Mouse (Mus musculus) lung, postnatal 0 days (tissue): ENCODE results near the gene Casq1. TPM values are rescaled to one million over a fixed set of nuclear protein-coding genes. Genes with fewer than 3 reads are reported as not detected.

ENCODE experiments used
- ATAC-seq: fragments of 200-750 bp; cut with Nextera tagmentation; 2 replicates; pipeline ENCODE4 v1.8.0; 2017; ENCODE audit warnings: moderate library complexity
- DNase-seq: peaks from one replicate; pipeline ENCODE4 v3.0.0-alpha.2; 2016; ENCODE audit warnings: low spot score
- H3K27ac ChIP-seq: fragments of 300-500 bp; sonication (generic); 2 replicates; pipeline ENCODE4 v1.5.1; 2014; ENCODE audit warnings: antibody characterized with exemption, mild to moderate bottlenecking, low read length, mixed read lengths
- H3K27me3 ChIP-seq: fragments of 300-500 bp; sonication (generic); replicated peaks from 2 replicates; pipeline ENCODE4 v1.6.1; 2014; ENCODE audit warnings: low read length, mixed read lengths; ENCODE audit not compliant: insufficient read depth
- H3K36me3 ChIP-seq: fragments of 300-500 bp; sonication (generic); 2 replicates; pipeline ENCODE4 v1.6.1; 2014; ENCODE audit warnings: low read length, mixed read lengths; ENCODE audit not compliant: insufficient read depth
- H3K4me1 ChIP-seq: fragments of 300-500 bp; sonication (generic); 2 replicates; pipeline ENCODE4 v1.6.1; 2014; ENCODE audit warnings: antibody characterized with exemption, low read depth, low read length, mixed read lengths; ENCODE audit not compliant: insufficient read depth
- H3K4me2 ChIP-seq: fragments of 300-500 bp; sonication (generic); replicated peaks from 2 replicates; pipeline ENCODE4 v1.6.1; 2014; ENCODE audit warnings: low read depth, mild to moderate bottlenecking, low read length, moderate library complexity, mixed read lengths
- H3K4me3 ChIP-seq: fragments of 300-500 bp; sonication (generic); 2 replicates; pipeline ENCODE4 v1.5.1; 2014; ENCODE audit warnings: low read depth, low read length
- H3K9ac ChIP-seq: fragments of 300-500 bp; sonication (generic); replicated peaks from 2 replicates; pipeline ENCODE4 v1.6.1; 2014; ENCODE audit warnings: low read depth, mild to moderate bottlenecking
- H3K9me3 ChIP-seq: fragments of 300-500 bp; sonication (generic); 2 replicates; pipeline ENCODE4 v1.6.1; 2016; ENCODE audit warnings: low read length, mixed read lengths
- CTCF ChIP-seq: IDR thresholded peaks from 2 replicates; pipeline ENCODE4 v1.5.1; 2016; ENCODE audit warnings: antibody characterized with exemption, mild to moderate bottlenecking
- EP300 ChIP-seq: IDR thresholded peaks from 2 replicates; pipeline ENCODE4 v1.6.1; 2016; ENCODE audit warnings: antibody characterized with exemption, mild to moderate bottlenecking, control low read depth
- WGBS: fragments of 180-500 bp; shearing (Covaris S2); extraction: QIAGEN DNeasy Blood & Tissue Kit; methylation state at CpG from one replicate; pipeline ENCODE4 v1.1.7; 2014; 5-methylcytosine and 5-hydroxymethylcytosine counted together
- polyA plus RNA-seq: library from polyadenylated mRNA; unstranded; fragments of >200 nt; fragmentation: Nextera tagmentation; extraction: Ambion mirVana; gene quantifications from 2 replicates; pipeline ENCODE4 v1.2.1, GENCODE M21; 2015

Casq1 gene
- polyA plus RNA-seq, 1 experiment from 2014 or later = 2.5 TPM

GRCm38 (mm10) chr1:172198316-172198715, 21.4 kb downstream of the Casq1 start:
- no peak overlapping the region for H3K9ac ChIP-seq
- no peak for ATAC-seq
- no peaks in the 10 kb centered on the region for H3K9me3 ChIP-seq
- no peak for TF ChIP-seq EP300
- no peak for TF ChIP-seq CTCF
- no peak overlapping the region for H3K27ac ChIP-seq
- WGBS = 85% methylated on average over 8 of the region's 8 CpGs
- peaks cover 6% of the 10 kb centered on the region; the same call in 1 of the 2 replicates for H3K4me1 ChIP-seq
- no peak for DNase-seq
- peaks cover 44% of the 10 kb centered on the region for H3K36me3 ChIP-seq
- no peaks in the 10 kb centered on the region for H3K27me3 ChIP-seq
- no peak overlapping the region for H3K4me3 ChIP-seq
- no peak overlapping the region for H3K4me2 ChIP-seq

- no peak for DNase-seq
- no peaks in the 10 kb centered on the region for H3K27me3 ChIP-seq
- peaks cover 6% of the 10 kb centered on the region; the same call in 1 of the 2 replicates for H3K4me1 ChIP-seq
- H3K4me3 ChIP-seq = no peak overlapping the region
- TF ChIP-seq EP300 (no peak), CTCF (no peak)
- H3K9me3 ChIP-seq = no peaks in the 10 kb centered on the region
- 86% methylated on average over 5 of the region's 5 CpGs for WGBS
- no peak overlapping the region for H3K27ac ChIP-seq
- H3K9ac ChIP-seq = no peak overlapping the region
- H3K4me2 ChIP-seq = no peak overlapping the region
- H3K36me3 ChIP-seq = peaks cover 44% of the 10 kb centered on the region
- ATAC-seq = no peak
These were observed 21.8 kb downstream of the Casq1 start for GRCm38 (mm10) chr1:172197851-172198250.

DNA sequence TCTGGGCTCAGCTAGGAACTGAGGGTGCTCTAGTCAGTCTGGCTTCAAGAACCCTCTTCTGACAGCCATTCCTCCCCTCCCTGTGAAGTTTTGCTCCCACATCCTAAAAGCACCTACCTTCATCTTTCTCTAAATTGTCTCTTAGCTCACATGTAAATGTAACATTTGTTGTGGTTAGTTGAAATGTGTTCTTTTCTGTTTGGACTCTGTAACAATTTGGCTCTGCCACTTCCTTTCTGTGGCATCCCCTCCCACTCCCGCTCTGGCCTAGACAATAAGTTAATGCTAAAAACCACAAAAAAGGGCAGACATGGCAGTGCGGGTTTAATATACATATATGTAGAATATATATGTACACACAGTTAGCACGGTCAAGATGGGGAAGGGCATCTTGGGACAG, 22.5 kb downstream of the Casq1 start:
- TF ChIP-seq EP300 (no peak), CTCF (no peak)
- ATAC-seq (no peak), DNase-seq (no peak)
- Histone ChIP-seq H3K4me3 (no peak overlapping the region), H3K9me3 (no peaks in the 10 kb centered on the region), H3K36me3 (peaks cover 49% of the 10 kb centered on the region), H3K27me3 (no peaks in the 10 kb centered on the region), H3K9ac (no peak overlapping the region), H3K4me1 (peaks cover 3% of the 10 kb centered on the region; the same call in 1 of the 2 replicates), H3K4me2 (no peak overlapping the region), H3K27ac (no peak overlapping the region)
- 82% methylated on average over 3 of the region's 3 CpGs for WGBS

- WGBS = 73% methylated on average over 8 of the region's 8 CpGs
- no peaks in the 10 kb centered on the region for H3K4me1 ChIP-seq
- DNase-seq (no peak), ATAC-seq (no peak)
- H3K4me3 ChIP-seq = no peak overlapping the region
- H3K27ac ChIP-seq = no peak overlapping the region
- peaks cover 57% of the 10 kb centered on the region for H3K36me3 ChIP-seq
- no peak overlapping the region for H3K9ac ChIP-seq
- TF ChIP-seq EP300 = no peak
- TF ChIP-seq CTCF = no peak
- H3K4me2 ChIP-seq = no peak overlapping the region
- H3K27me3 ChIP-seq = no peaks in the 10 kb centered on the region
- H3K9me3 ChIP-seq = no peaks in the 10 kb centered on the region
These were observed 25.2 kb downstream of the Casq1 start for GRCm38 (mm10) chr1:172194435-172194834.

DNA sequence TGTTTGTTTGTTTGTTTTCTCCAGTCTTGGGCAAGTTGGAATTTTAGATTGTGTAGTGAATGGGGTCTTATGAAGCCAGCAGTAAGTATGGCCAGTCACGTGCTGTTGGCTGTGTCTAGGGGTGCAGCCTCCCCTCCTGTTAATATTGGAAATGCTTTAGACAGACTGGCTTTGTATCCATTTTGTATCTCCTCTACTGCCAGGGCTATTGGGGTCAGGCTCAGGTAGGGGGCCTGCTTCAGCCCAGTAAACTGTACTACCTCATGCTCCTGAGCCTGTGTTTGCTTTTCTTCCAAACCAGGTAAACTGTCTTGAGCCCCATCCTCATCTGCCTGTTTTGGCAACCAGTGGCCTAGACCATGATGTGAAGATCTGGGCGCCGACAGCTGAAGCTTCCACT, 27.5 kb downstream of the Casq1 start:
- 90% methylated on average over 3 of the region's 3 CpGs for WGBS
- H3K36me3 ChIP-seq = peaks cover 66% of the 10 kb centered on the region

GRCm38 (mm10) chr1:172191578-172191977, 28.1 kb downstream of the Casq1 start:
- peaks cover 66% of the 10 kb centered on the region for H3K36me3 ChIP-seq
- no peak overlapping the region for H3K4me3 ChIP-seq
- no peak overlapping the region for H3K27ac ChIP-seq
- H3K4me2 ChIP-seq = no peak overlapping the region
- H3K9me3 ChIP-seq = no peaks in the 10 kb centered on the region
- no peaks in the 10 kb centered on the region for H3K27me3 ChIP-seq
- 86% methylated on average over 2 of the region's 2 CpGs for WGBS
- no peaks in the 10 kb centered on the region for H3K4me1 ChIP-seq
- no peak for TF ChIP-seq EP300
- TF ChIP-seq CTCF = 0 out of 2 replicates have a peak, but pooled peaks have one; percentile 4
- ATAC-seq (no peak), DNase-seq (no peak)
- H3K9ac ChIP-seq = no peak overlapping the region

More for the DNA sequence above, 27.5 kb downstream of the Casq1 start:
- no peaks in the 10 kb centered on the region for H3K4me1 ChIP-seq
- no peak for TF ChIP-seq EP300
- no peak for TF ChIP-seq CTCF
- H3K27me3 ChIP-seq = no peaks in the 10 kb centered on the region
- no peak for ATAC-seq
- H3K4me2 ChIP-seq = no peak overlapping the region
- DNase-seq = no peak
- H3K4me3 ChIP-seq = no peak overlapping the region
- no peak overlapping the region for H3K27ac ChIP-seq
- H3K9me3 ChIP-seq = no peaks in the 10 kb centered on the region
- H3K9ac ChIP-seq = no peak overlapping the region

GRCm38 (mm10) chr1:172188891-172189290, 30.8 kb downstream of the Casq1 start:
- no peak overlapping the region for H3K4me3 ChIP-seq
- no peak overlapping the region for H3K9ac ChIP-seq
- 59% methylated on average over 4 of the region's 4 CpGs for WGBS
- no peaks in the 10 kb centered on the region for H3K9me3 ChIP-seq
- no peak overlapping the region for H3K4me2 ChIP-seq
- no peak for TF ChIP-seq EP300
- peak; percentile 75 for TF ChIP-seq CTCF
- H3K4me1 ChIP-seq = no peaks in the 10 kb centered on the region
- no peak for DNase-seq
- peak; percentile 57 for ATAC-seq
- no peaks in the 10 kb centered on the region for H3K27me3 ChIP-seq
- H3K27ac ChIP-seq = no peak overlapping the region
- peaks cover 45% of the 10 kb centered on the region for H3K36me3 ChIP-seq
